In genomic region chr11:102188980-102189379, GRCm38 (mm10) we compare ENCODE assay signal across 8 mouse cellular contexts. TPM values are rescaled to one million over a fixed set of nuclear protein-coding genes. Genes with fewer than 3 reads are reported as not detected.
DNase-seq lines count a peak whose midpoint lies in the region; ATAC-seq and TF ChIP-seq lines count a peak whose summit lies in the region.

No protein-coding gene starts in this region.

- H3K27ac ChIP-seq in testis, adult 2 months (ENCODE audit: control insufficient read depth, insufficient read depth, low read depth, low read length) = 0 out of 2 replicates have a peak overlapping the region, but pooled peaks have one; percentile 9
- peak overlapping the region; percentile 75 for H3K27ac ChIP-seq in liver, embryonic 13.5 days

- no peak for TF ChIP-seq POLR2A in testis, adult 2 months (IDR thresholded peaks at IDR 0.05; ENCODE audit: control insufficient read depth, low read depth, low read length)

- DNase-seq in cerebellum, adult 9-11 months = peak; percentile 30
- DNase-seq in cerebellum, adult 11 months = no peak
- no peak for DNase-seq in testis, postnatal 10 days (ENCODE audit: low spot score)
- DNase-seq in liver, embryonic 13.5 days = no peak
- DNase-seq in ovary, postnatal 36 days (ENCODE audit: low spot score) = no peak
- no peak for DNase-seq in spleen, adult 18-20 months

- no peak overlapping the region; the same call in 1 of the 2 replicates for H3K4me3 ChIP-seq in testis, adult 2 months (ENCODE audit: control insufficient read depth, low read depth, low read length)
- peak overlapping the region; percentile 67 for H3K4me3 ChIP-seq in liver, embryonic 13.5 days (replicated peaks)

- no peak for ATAC-seq in liver, embryonic 13.5 days (ENCODE audit: low read depth)
- no peak for ATAC-seq in activated CD4-positive, CD25-positive, alpha-beta regulatory T cell, adult 4 months

- H3K9me3 ChIP-seq in liver, embryonic 13.5 days (replicated peaks) = no peaks in the 10 kb centered on the region

- TF ChIP-seq CTCF in testis, adult 2 months (IDR thresholded peaks at IDR 0.05; ENCODE audit: control insufficient read depth, insufficient read depth, insufficient replicate concordance, low read depth, low read length) = no peak

- no peaks in the 10 kb centered on the region; the same call in 1 of the 2 replicates for H3K4me1 ChIP-seq in testis, adult 2 months (ENCODE audit: control insufficient read depth, insufficient read depth, low read length)
- H3K4me1 ChIP-seq in liver, embryonic 13.5 days (replicated peaks) = peaks cover 44% of the 10 kb centered on the region

- H3K9ac ChIP-seq in liver, embryonic 13.5 days = peak overlapping the region; percentile 74

- peak overlapping the region; percentile 92 for H3K4me2 ChIP-seq in liver, embryonic 13.5 days

- H3K27me3 ChIP-seq in testis, adult 2 months (ENCODE audit: control insufficient read depth, insufficient read depth, low read length) = no peaks in the 10 kb centered on the region
- H3K27me3 ChIP-seq in liver, embryonic 13.5 days = no peaks in the 10 kb centered on the region

- 54% methylated on average over 6 of the region's 6 CpGs for WGBS in liver, embryonic 13.5 days (ENCODE audit: insufficient replicate concordance)

- H3K36me3 ChIP-seq in testis, adult 2 months (ENCODE audit: control insufficient read depth, insufficient read depth, low read length) = no peaks in the 10 kb centered on the region; the same call in 1 of the 2 replicates
- peaks cover 13% of the 10 kb centered on the region; the same call in 1 of the 2 replicates for H3K36me3 ChIP-seq in liver, embryonic 13.5 days

RNA-seq across cellular contexts. Expression of gene G6pc3, which starts 0.4 kb away (rescaled TPM):
- polyA plus RNA-seq in testis, adult 2 months (2012; rRNA removed) = 416 and 434 TPM in 2 replicates
- 14.0 and 14.4 TPM in 2 replicates for polyA plus RNA-seq in liver, embryonic 13.5 days (2015; fragmentation: Nextera tagmentation; extraction: Ambion mirVana)
- 10 to 100 TPM; 24.6 to 36.3 TPM for polyA plus RNA-seq in activated CD4-positive, CD25-positive, alpha-beta regulatory T cell, adult 4 months (2017; shearing (Covaris generic))

RNA-seq across cellular contexts. Expression of gene Lsm12, which starts 3.9 kb away (rescaled TPM):
- 41.5 and 41.8 TPM in 2 replicates for polyA plus RNA-seq in testis, adult 2 months (2012; rRNA removed)
- 92.6 and 95.3 TPM in 2 replicates for polyA plus RNA-seq in liver, embryonic 13.5 days (2015; fragmentation: Nextera tagmentation; extraction: Ambion mirVana)
- polyA plus RNA-seq in activated CD4-positive, CD25-positive, alpha-beta regulatory T cell, adult 4 months (2017; shearing (Covaris generic)) = 10 to 100 TPM; 44.8 to 78.5 TPM

RNA-seq across cellular contexts. Expression of gene Tmem101, which starts 32.8 kb away (rescaled TPM):
- 13.3 and 15.1 TPM in 2 replicates for polyA plus RNA-seq in testis, adult 2 months (2012; rRNA removed)
- 12.8 and 14.3 TPM in 2 replicates for polyA plus RNA-seq in liver, embryonic 13.5 days (2015; fragmentation: Nextera tagmentation; extraction: Ambion mirVana)
- 10 to 100 TPM; 13.5 to 15.4 TPM for polyA plus RNA-seq in activated CD4-positive, CD25-positive, alpha-beta regulatory T cell, adult 4 months (2017; shearing (Covaris generic))

RNA-seq across cellular contexts. Expression of gene Hdac5, which starts 41.0 kb away (rescaled TPM):
- 68.9 and 84.1 TPM in 2 replicates for polyA plus RNA-seq in testis, adult 2 months (2012; rRNA removed)
- 12.8 and 12.9 TPM in 2 replicates for polyA plus RNA-seq in liver, embryonic 13.5 days (2015; fragmentation: Nextera tagmentation; extraction: Ambion mirVana)
- 1 to 10 TPM; 6.0 to 9.3 TPM for polyA plus RNA-seq in activated CD4-positive, CD25-positive, alpha-beta regulatory T cell, adult 4 months (2017; shearing (Covaris generic))

RNA-seq across cellular contexts. Expression of gene Nags, which starts 43.7 kb away (rescaled TPM):
- polyA plus RNA-seq in testis, adult 2 months (2012; rRNA removed) = 6.2 and 8.0 TPM in 2 replicates
- 8.7 and 11.2 TPM in 2 replicates for polyA plus RNA-seq in liver, embryonic 13.5 days (2015; fragmentation: Nextera tagmentation; extraction: Ambion mirVana)
- polyA plus RNA-seq in activated CD4-positive, CD25-positive, alpha-beta regulatory T cell, adult 4 months (2017; shearing (Covaris generic)) = not detected

Comparison
In these comparisons a context has a peak if more than half of its experiments do, and no peak if none do; other contexts are left out.
1. RNA of gene G6pc3, which starts 0.4 kb away (polyA plus RNA-seq): 416 to 434 TPM in testis, adult 2 months; 24.6 to 36.3 TPM in activated CD4-positive, CD25-positive, alpha-beta regulatory T cell, adult 4 months and 14.0 to 14.4 TPM in liver, embryonic 13.5 days; every median in the first group is over 10 times any median in the second.